Comparison of ENCODE assay signal across 18 mouse cellular contexts in the genomic region with DNA sequence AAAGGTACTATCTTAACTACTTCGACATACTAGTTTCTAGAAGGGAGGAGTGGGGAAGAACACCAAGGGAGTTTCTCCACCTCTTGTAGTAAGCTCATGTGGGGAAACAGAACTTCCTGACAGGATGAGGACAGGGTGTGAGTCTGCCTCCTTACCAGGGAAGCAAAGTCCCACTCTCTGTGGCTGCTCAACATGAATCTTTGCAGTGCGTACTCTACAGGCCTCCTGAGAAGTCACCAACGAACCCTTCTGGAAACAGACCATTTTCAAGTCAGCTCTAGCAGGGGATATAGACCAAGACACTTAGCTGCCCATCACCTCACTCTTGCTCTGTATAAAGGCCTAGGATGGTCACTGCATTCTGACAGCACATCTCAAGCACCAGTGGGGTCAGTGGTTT. TPM values are rescaled to one million over a fixed set of nuclear protein-coding genes. Genes with fewer than 3 reads are reported as not detected.
DNase-seq lines count a peak whose midpoint lies in the region; ATAC-seq and TF ChIP-seq lines count a peak whose summit lies in the region.
"Had no signal": no experiment of that assay in that cellular context is flagged by ENCODE, and none has a peak within 500 bp of the region (broad histone marks: within the 10 kb centered on the region; RNA-seq: fewer than 3 reads in every experiment).

No protein-coding gene starts in this region.

- H3K4me1 ChIP-seq in heart, postnatal 0 days (ENCODE audit: control insufficient read depth, insufficient read depth), result peaks cover 66% of the 10 kb centered on the region
- peaks cover 33% of the 10 kb centered on the region for H3K4me1 ChIP-seq in lung, embryonic 16.5 days (replicated peaks; ENCODE audit: control insufficient read depth, insufficient read depth, low read length)
- no peaks in the 10 kb centered on the region for H3K4me1 ChIP-seq in hindbrain, embryonic 10.5 days (replicated peaks)
- H3K4me1 ChIP-seq: limb, embryonic 12.5 days; midbrain, embryonic 12.5 days had no signal

- no peak for TF ChIP-seq EP300 in heart, postnatal 0 days (IDR thresholded peaks at IDR 0.05; ENCODE audit: low read depth)

- TF ChIP-seq CTCF in heart, postnatal 0 days (IDR thresholded peaks at IDR 0.05; ENCODE audit: low read depth), result no peak

- H3K27me3 ChIP-seq in heart, postnatal 0 days (ENCODE audit: control insufficient read depth, insufficient read depth, low read length), result no peaks in the 10 kb centered on the region
- H3K27me3 ChIP-seq in lung, embryonic 16.5 days (ENCODE audit: control insufficient read depth, insufficient read depth, low read depth, low read length), result no peaks in the 10 kb centered on the region
- H3K27me3 ChIP-seq in hindbrain, embryonic 10.5 days (ENCODE audit: insufficient read depth, poor library complexity, severe bottlenecking), result no peaks in the 10 kb centered on the region
- H3K27me3 ChIP-seq: embryonic facial prominence, embryonic 15.5 days; forebrain, embryonic 13.5 days; hindbrain, embryonic 13.5 days; limb, embryonic 12.5 days; midbrain, embryonic 12.5 days; Patski had no signal

- peak overlapping the region; percentile 90 for H3K27ac ChIP-seq in heart, postnatal 0 days (ENCODE audit: low read depth)
- 0 out of 2 replicates have a peak overlapping the region, but pooled peaks have one; percentile 53 for H3K27ac ChIP-seq in lung, embryonic 16.5 days (ENCODE audit: low read length)
- H3K27ac ChIP-seq in hindbrain, embryonic 10.5 days, result no peak overlapping the region
- H3K27ac ChIP-seq: embryonic facial prominence, embryonic 15.5 days; forebrain, embryonic 13.5 days; hindbrain, embryonic 13.5 days; limb, embryonic 12.5 days; midbrain, embryonic 12.5 days had no signal

- H3K9me3 ChIP-seq in heart, postnatal 0 days (replicated peaks; ENCODE audit: control insufficient read depth, low read length), result no peaks in the 10 kb centered on the region
- H3K9me3 ChIP-seq in lung, embryonic 16.5 days (ENCODE audit: control insufficient read depth, low read length), result no peaks in the 10 kb centered on the region
- no peaks in the 10 kb centered on the region for H3K9me3 ChIP-seq in hindbrain, embryonic 10.5 days
- H3K9me3 ChIP-seq: embryonic facial prominence, embryonic 15.5 days; forebrain, embryonic 13.5 days; hindbrain, embryonic 13.5 days; limb, embryonic 12.5 days; midbrain, embryonic 12.5 days had no signal

- 47% methylated on average over 3 of the region's 3 CpGs for WGBS in heart, postnatal 0 days
- 66% methylated on average over 3 of the region's 3 CpGs for WGBS in lung, embryonic 16.5 days
- 91% methylated on average over 3 of the region's 3 CpGs for WGBS in hindbrain, embryonic 10.5 days

- peaks cover 18% of the 10 kb centered on the region; the same call in 1 of the 2 replicates for H3K36me3 ChIP-seq in heart, postnatal 0 days (replicated peaks; ENCODE audit: control insufficient read depth, insufficient read depth, low read length)
- H3K36me3 ChIP-seq in lung, embryonic 16.5 days (ENCODE audit: control insufficient read depth, insufficient read depth, low read length), result peaks cover 4% of the 10 kb centered on the region; the same call in 1 of the 2 replicates
- H3K36me3 ChIP-seq in hindbrain, embryonic 10.5 days, result peaks cover 6% of the 10 kb centered on the region; the same call in 1 of the 2 replicates
- H3K36me3 ChIP-seq: embryonic facial prominence, embryonic 15.5 days; midbrain, embryonic 12.5 days had no signal

- no peak for DNase-seq in frontal cortex, postnatal 25 days (ENCODE audit: low spot score in 2 of 2)
- DNase-seq in heart, postnatal 0 days (ENCODE audit: low spot score), result no peak
- no peak for DNase-seq in heart, adult 9 months (ENCODE audit: low spot score in 2 of 2)
- DNase-seq in lung, postnatal 36 days, result no peak
- no peak for DNase-seq in hindbrain, embryonic 10.5 days (ENCODE audit: low spot score)
- DNase-seq in gastrocnemius, postnatal 25 days, result no peak
- DNase-seq: cerebellum, adult 11-12 months; layer of hippocampus, postnatal 36 days; right cerebral cortex, postnatal 4 days; thymus, postnatal 14 days had no signal

- ATAC-seq in frontal cortex, adult (ENCODE audit: low TSS enrichment), result peak; percentile 22; the same call in 1 of the 2 replicates
- no peak for ATAC-seq in heart, postnatal 0 days (ENCODE audit: insufficient read depth, low read depth)
- no peak for ATAC-seq in lung, embryonic 16.5 days (ENCODE audit: low read depth)
- ATAC-seq: forebrain, embryonic 13.5 days had no signal

- H3K9ac ChIP-seq in heart, postnatal 0 days (replicated peaks; ENCODE audit: low read depth, low read length), result no peak overlapping the region
- H3K9ac ChIP-seq in lung, embryonic 16.5 days (ENCODE audit: low read length), result no peak overlapping the region
- H3K9ac ChIP-seq: embryonic facial prominence, embryonic 15.5 days; forebrain, embryonic 13.5 days; hindbrain, embryonic 13.5 days; limb, embryonic 12.5 days; midbrain, embryonic 12.5 days had no signal

- no peak overlapping the region for H3K4me3 ChIP-seq in heart, postnatal 0 days (ENCODE audit: low read depth, low read length)
- no peak overlapping the region for H3K4me3 ChIP-seq in lung, embryonic 16.5 days (ENCODE audit: low read length)
- no peak overlapping the region for H3K4me3 ChIP-seq in hindbrain, embryonic 10.5 days
- H3K4me3 ChIP-seq: embryonic facial prominence, embryonic 15.5 days; forebrain, embryonic 13.5 days; hindbrain, embryonic 13.5 days; limb, embryonic 12.5 days; midbrain, embryonic 12.5 days had no signal

- H3K4me2 ChIP-seq in heart, postnatal 0 days (ENCODE audit: low read depth, low read length), result peak overlapping the region; percentile 20; the same call in 1 of the 2 replicates
- H3K4me2 ChIP-seq in lung, embryonic 16.5 days (ENCODE audit: low read depth, low read length), result no peak overlapping the region
- H3K4me2 ChIP-seq: embryonic facial prominence, embryonic 15.5 days; forebrain, embryonic 13.5 days; hindbrain, embryonic 13.5 days; limb, embryonic 12.5 days; midbrain, embryonic 12.5 days had no signal

RNA-seq across cellular contexts. Expression of gene Sptbn1, which starts 36.6 kb away (rescaled TPM):
- 262 and 271 TPM in 2 replicates for total RNA-seq in heart, postnatal 0 days (2014; rRNA removed; ENCODE audit: low replicate concordance)
- 118 and 121 TPM in 2 replicates for polyA plus RNA-seq in heart, postnatal 0 days (2015; fragmentation: Nextera tagmentation; extraction: Ambion mirVana)
- 169 and 187 TPM in 2 replicates for polyA plus RNA-seq in lung, embryonic 16.5 days (2015; fragmentation: Nextera tagmentation; extraction: Ambion mirVana)
- polyA plus RNA-seq in hindbrain, embryonic 10.5 days (2016; fragmentation: Nextera tagmentation; extraction: Ambion mirVana), result 60.1 and 68.8 TPM in 2 replicates
- total RNA-seq in gastrocnemius, postnatal 25 days (2021), result 100 to 1,000 TPM; 126 to 130 TPM
